ENCODE assay signal across 8 mouse cellular contexts in genomic region chr15:63652216-63652961, GRCm38 (mm10).
DNase-seq lines count a peak whose midpoint lies in the region; ATAC-seq lines count a peak whose summit lies in the region.

No protein-coding gene starts in this region.

- H3K4me2 ChIP-seq in embryonic facial prominence, embryonic 13.5 days, result no peak overlapping the region
- H3K4me2 ChIP-seq in liver, embryonic 11.5 days, result no peak overlapping the region

- no peak overlapping the region for H3K27ac ChIP-seq in embryonic facial prominence, embryonic 13.5 days
- no peak overlapping the region for H3K27ac ChIP-seq in heart, embryonic 10.5 days
- no peak overlapping the region for H3K27ac ChIP-seq in liver, embryonic 11.5 days (ENCODE audit: low read depth, low read length)

- H3K27me3 ChIP-seq in embryonic facial prominence, embryonic 13.5 days, result no peaks in the 10 kb centered on the region
- H3K27me3 ChIP-seq in heart, embryonic 10.5 days (ENCODE audit: insufficient read depth, poor library complexity, severe bottlenecking), result no peaks in the 10 kb centered on the region
- no peaks in the 10 kb centered on the region for H3K27me3 ChIP-seq in liver, embryonic 11.5 days (replicated peaks; ENCODE audit: control insufficient read depth, insufficient read depth, low read length)

- 32% methylated on average over 11 of the region's 11 CpGs for WGBS in embryonic facial prominence, embryonic 13.5 days
- WGBS in heart, embryonic 10.5 days, result 41% methylated on average over 11 of the region's 11 CpGs
- 28% methylated on average over 11 of the region's 11 CpGs for WGBS in liver, embryonic 11.5 days

- peak; percentile 52; the same call in 1 of the 2 replicates for ATAC-seq in embryonic facial prominence, embryonic 13.5 days (ENCODE audit: insufficient number of reproducible peaks, insufficient read depth, low FRiP score, low TSS enrichment, low read depth)
- ATAC-seq in liver, embryonic 11.5 days (replicated peaks; ENCODE audit: low FRiP score), result peak; percentile 47; the same call in 1 of the 2 replicates

- no peaks in the 10 kb centered on the region for H3K36me3 ChIP-seq in embryonic facial prominence, embryonic 13.5 days
- no peaks in the 10 kb centered on the region for H3K36me3 ChIP-seq in heart, embryonic 10.5 days
- no peaks in the 10 kb centered on the region for H3K36me3 ChIP-seq in liver, embryonic 11.5 days (ENCODE audit: control insufficient read depth, insufficient read depth, low read length)

- H3K9ac ChIP-seq in embryonic facial prominence, embryonic 13.5 days, result no peak overlapping the region
- no peak overlapping the region for H3K9ac ChIP-seq in liver, embryonic 11.5 days (ENCODE audit: low read depth, low read length)

- DNase-seq in 416B (ENCODE audit: low read depth), result peak; percentile 100
- peak; percentile 85 to 86 for DNase-seq in adrenal gland, postnatal 36 days
- peak; percentile 80 for DNase-seq in heart, embryonic 10.5 days (ENCODE audit: low spot score)
- DNase-seq in kidney, postnatal 10 days, result peak; percentile 88
- DNase-seq in liver, embryonic 11.5 days (ENCODE audit: low spot score), result peak; percentile 79
- peak; percentile 77 to 79 for DNase-seq in natural killer cell, adult 2 months (ENCODE audit: low spot score in 2 of 2)
- peak; percentile 40 for DNase-seq in telencephalon, adult 2 months (ENCODE audit: low read depth, low spot score)

- H3K4me3 ChIP-seq in embryonic facial prominence, embryonic 13.5 days, result no peak overlapping the region
- H3K4me3 ChIP-seq in heart, embryonic 10.5 days, result no peak overlapping the region
- no peak overlapping the region for H3K4me3 ChIP-seq in liver, embryonic 11.5 days (ENCODE audit: low read depth, low read length)

- H3K4me1 ChIP-seq in embryonic facial prominence, embryonic 13.5 days, result peaks cover 4% of the 10 kb centered on the region; the same call in 1 of the 2 replicates
- peaks cover 3% of the 10 kb centered on the region; the same call in 1 of the 2 replicates for H3K4me1 ChIP-seq in heart, embryonic 10.5 days
- H3K4me1 ChIP-seq in liver, embryonic 11.5 days (replicated peaks; ENCODE audit: control insufficient read depth, insufficient read depth, low read length), result peaks cover 11% of the 10 kb centered on the region; the same call in 1 of the 2 replicates

- H3K9me3 ChIP-seq in embryonic facial prominence, embryonic 13.5 days, result no peaks in the 10 kb centered on the region
- H3K9me3 ChIP-seq in heart, embryonic 10.5 days, result no peaks in the 10 kb centered on the region
- no peaks in the 10 kb centered on the region for H3K9me3 ChIP-seq in liver, embryonic 11.5 days (ENCODE audit: control insufficient read depth, low read length)

Comparison
In these comparisons a context has a peak if more than half of its experiments do, and no peak if none do; other contexts are left out.
1. DNase-seq: peak in every context shown above with its lines; median percentile 100 in 416B; 88 in kidney, postnatal 10 days; 86 in adrenal gland, postnatal 36 days; 80 in heart, embryonic 10.5 days; 79 in liver, embryonic 11.5 days; 78 in natural killer cell, adult 2 months; 40 in telencephalon, adult 2 months.